Mouse (Mus musculus) MN1 (cell line): ENCODE results near the gene Adamts16.

Source experiments
- DNase-seq: peaks from one replicate; pipeline ENCODE4 v3.0.0-alpha.2; 2016; ENCODE audit warnings: low spot score

Gene Adamts16

DNA sequence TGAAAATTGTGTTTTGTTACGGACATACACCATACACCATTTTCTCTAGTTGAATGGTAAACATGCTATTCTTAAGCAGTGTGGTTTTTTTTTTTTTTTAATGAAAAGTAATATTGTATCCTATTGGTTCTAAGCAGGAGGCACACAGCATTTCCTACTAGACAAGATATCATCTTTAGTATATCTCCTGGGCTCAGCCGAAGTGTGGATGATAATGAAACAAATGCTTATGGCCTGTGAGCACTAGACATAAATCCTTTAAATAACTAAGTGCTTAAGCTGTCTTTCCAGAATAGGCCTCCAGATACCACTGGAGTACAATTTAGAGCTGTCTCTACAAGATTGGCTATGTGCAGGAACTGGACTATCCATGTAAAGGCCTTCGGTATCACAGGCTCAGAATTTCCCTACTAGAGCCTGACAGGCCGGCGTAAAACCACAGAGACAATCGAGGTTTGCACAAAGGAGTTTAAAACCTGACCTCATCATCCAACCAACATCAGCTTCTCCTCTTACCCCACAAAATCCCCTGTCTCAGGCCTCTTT lies 8.9 kb downstream of the Adamts16 start:
- no peak for DNase-seq

DNA sequence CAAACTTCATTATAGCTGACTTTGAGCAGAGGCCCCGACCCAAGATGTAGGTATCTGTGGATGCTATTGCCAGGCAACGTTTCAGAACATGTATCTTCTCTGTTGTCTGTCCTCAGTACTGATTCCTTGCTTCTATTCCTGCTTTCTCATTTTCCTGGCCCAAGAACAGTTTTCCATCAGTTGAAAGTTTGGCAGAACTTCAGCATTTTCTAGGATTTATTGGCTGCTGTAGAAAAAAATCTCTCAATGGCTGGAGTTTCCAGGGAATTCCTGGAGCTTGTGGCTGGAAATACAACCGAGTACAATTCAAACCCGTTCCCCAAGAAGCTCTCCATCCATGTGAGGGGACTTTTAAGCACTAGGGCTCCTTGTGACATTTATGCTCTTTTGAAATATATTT lies 10.6 kb downstream of the Adamts16 start:
- no peak for DNase-seq

DNA sequence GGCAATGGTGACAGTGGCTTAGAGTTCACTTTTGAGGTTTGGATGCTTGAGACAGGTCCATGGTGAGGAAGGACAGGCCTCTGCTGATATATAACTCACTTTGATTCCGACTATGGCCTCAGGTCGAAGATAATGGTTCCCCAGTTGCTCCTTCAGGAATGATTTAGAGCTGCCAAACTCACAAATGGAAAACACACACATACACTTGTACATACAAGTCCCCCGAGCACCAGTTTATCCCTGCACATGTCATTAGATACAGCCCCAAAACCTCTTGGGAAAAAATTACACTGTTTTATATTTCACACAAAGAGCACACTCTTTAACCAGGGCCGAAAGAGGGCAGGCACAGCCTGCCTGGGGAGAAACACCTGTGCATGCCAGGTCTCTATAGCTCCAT lies 14.1 kb downstream of the Adamts16 start:
- no peak for DNase-seq

DNA sequence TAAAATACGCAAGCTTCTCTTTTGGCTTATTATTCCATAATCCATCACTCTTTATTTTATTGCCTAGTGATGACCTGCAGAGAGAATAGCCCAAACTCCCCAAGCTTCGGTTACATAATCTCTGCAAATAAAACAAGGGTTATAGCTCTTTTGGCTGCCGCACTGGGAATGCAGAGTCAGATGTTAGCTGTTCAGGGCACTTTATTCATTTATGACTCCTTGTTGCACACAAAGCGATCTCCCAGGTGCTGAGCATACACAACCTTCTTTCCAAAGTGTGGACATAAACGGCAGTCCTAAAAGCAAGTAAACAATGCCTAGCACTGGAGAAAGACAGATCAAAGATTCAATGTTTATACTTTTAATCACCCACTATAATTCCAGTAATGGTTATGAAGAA lies 16.3 kb downstream of the Adamts16 start:
- DNase-seq = no peak

DNA sequence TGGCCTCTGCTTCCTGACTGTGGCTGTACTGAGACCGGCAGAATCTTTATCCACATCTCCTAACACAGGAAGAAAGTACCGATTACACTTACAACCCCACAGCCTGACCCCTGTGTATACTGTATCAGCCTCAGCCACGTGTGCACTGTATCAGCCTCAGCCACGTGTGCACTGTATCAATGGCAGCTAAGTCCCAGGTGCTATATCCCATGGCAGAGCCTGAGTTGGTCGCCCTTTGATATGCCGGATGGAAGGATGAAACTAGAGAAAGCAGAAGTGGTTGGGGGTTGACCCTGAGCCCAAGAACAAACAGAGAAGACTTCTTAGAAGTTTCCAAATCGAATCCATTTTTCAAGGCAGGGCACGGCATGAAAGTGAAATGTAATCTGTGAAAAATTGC lies 17.9 kb downstream of the Adamts16 start:
- DNase-seq = no peak

DNA sequence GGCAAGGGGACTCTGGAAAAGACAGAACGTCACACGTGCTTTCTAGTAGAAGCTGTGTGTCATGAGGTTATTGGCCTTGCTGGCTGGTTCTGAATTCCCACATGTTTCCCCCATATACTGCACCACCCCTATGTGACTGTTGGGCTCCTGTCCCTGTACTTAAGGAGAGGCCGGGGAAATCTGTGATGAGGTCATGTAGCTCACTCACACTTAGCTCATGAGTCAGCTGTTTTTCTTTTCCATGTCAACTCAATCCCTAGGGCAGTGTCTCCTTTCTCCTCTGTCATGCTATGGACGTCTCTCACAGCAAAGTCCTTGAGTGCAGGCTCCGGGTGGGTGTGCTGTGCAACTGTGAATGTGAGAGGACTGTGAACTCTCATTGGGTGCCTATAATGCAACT lies 22.6 kb downstream of the Adamts16 start:
- DNase-seq = no peak

DNA sequence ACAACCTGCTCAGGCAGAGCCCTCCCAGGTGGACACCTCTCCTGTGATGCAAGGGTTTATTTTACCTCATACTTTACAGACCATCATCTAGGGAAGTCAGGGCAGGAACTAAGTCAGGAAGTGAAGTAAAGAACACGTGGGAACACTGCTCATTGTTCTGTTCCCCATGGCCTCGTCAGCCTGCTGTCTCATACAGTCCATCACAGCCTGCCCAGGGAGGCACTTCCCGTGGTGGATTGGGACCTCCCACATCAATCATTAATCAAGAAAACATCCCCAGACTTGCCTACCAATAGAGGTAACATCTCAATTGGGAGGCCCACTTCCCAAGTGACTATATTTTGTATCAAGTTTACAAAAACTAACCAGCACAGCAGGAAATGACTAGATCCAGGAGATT lies 27.2 kb downstream of the Adamts16 start:
- DNase-seq = no peak

DNA sequence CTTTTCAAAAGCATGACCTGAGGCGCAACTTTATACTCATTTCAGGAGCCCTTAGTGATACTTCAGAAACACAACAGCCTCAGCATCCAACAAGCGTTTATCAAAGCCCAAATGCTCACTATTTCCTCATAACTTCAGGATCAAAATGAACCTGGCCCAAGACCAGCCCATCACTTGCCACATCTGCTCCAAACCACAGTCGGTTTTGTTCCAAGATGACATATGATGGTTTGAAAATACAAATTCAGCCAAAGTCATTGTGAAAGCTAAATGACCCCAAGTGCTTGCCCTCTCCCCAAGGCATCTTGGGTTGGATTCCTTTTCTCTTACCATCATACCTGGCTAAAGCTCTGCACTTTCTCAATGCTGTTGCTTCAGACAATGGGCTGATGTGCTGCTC lies 36.1 kb downstream of the Adamts16 start:
- no peak for DNase-seq

DNA sequence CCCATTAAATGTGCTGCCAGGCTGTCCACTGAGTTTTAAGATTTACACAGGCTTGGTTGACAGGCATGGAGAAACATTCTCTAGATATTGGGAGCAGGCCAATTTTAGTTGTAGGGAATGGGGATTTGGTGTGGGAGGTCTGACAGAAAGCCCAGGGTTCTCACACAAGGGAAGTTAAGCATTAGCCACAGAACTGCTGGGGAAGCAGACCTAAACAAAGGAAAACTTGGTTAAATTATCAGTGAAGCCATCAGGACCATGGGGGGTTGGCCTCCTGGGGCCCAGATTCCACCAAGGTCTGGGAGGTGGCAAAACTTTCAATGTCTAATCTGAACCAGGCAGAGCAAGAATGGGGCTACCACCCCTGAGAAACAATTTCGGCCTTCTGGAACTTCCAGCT lies 38.8 kb downstream of the Adamts16 start:
- no peak for DNase-seq

DNA sequence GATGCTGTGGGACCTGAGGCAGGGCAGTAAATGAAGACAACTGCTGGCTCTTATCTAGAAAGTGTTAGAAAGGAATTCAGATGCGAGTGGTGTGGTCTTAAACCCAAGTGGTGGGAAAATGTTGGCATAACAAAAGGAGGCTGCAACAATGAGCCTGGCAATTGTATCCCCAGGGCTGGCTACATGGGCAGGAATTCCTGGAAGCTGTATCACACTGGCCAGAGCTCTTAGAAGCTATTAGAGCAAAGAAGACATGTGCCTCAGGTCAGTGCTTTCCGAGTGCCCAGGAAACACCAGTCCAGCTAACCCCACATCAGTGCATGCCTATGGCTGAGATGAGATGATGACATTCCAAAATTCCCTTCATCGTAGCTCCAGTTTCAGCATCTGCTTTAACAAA lies 42.3 kb downstream of the Adamts16 start:
- DNase-seq = no peak

DNA sequence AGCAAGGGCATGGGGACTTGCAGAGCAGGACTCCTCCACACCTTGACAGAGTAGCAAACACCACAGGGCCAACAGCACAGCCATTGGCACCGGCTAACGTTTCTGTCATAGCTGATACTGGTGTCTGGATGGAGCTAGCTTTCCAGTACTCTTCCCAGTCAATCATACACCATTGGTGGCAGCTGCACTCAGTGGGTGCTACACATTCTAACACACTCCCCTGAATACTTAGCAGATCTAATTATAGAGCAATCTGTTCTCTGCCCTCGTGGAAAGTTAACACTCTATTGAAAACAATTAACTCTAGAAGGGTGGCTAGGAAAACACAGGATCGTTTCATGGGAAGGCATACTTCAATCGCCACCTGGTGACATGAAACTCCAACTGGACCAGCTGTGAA lies 43.2 kb downstream of the Adamts16 start:
- no peak for DNase-seq

DNA sequence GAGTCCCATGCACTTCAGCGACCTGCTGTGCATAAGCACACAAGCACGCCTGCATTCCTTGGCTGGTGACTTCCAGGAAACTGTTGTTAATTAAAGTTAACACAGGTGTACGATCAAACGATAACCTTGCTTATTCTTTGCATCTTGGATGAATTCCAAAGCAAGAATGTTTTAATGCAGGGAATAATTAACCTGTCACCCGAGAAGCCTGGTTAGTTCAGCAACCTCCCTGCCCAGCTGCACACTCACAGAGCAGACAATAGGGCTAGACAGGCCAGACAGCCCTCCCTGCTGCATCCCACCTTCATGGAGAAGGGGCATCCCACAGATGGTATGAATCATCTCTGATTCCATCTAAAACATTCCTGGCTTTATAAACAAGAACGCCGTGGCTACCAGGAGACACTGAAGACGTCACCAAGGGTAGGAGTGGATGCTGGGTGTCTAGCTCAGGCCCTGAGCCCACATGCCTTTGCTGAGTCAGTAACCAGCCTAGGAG lies 47.5 kb downstream of the Adamts16 start:
- DNase-seq = no peak

DNA sequence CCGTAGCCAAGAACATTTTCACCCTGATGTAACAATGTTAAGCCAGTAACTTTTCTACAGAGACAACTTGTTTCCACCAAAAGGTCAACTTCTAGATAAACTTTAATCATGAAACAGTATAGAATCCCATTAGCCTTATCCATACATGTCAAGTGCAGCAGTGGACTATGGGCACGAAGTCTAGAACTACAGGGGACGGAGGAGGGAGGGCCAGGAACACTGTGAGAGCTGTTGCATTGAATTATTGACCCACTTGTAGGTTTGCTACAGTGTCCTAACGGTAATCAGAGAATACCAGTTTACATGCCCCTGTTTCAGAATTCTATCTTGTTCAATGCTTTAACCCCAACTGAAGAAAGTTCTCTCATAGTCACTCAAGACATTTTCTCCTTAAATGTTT lies 48.0 kb downstream of the Adamts16 start:
- no peak for DNase-seq

DNA sequence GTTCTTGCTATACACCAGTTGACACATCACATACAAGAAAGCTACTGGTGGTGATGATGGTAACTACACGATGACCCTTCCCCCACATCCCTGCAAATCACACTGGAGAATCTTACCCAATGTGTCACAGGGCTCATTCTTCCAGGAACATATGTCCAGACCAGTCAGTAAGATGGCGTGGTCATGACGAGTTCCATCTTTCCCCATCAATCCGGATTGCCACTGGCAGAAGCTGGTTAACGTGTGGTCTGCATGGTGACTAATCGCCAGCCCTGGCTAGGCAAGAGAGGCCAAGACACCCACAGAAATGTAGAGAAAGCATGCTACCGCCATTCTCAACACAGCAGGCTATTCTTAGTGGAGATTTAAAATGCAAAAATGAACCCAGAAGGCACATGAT lies 48.7 kb downstream of the Adamts16 start:
- no peak for DNase-seq

DNA sequence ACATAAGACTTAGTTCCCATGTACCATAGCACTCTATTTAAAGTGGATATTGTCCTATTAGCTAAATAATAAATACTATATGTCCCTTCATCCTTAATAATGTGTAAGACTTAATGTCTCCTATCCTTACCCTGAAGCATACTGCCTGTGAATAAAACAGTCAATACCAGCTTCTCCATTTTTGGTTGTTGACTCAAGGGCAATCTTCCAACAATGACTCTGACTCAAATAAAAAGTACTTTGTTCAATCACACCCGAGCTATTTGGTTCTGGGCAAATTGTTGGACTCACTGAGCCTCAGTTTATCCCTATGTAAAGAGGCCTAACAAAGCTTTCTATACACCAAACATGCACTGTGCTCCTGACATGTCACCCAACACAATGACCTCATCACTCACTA lies 51.8 kb downstream of the Adamts16 start:
- no peak for DNase-seq

DNA sequence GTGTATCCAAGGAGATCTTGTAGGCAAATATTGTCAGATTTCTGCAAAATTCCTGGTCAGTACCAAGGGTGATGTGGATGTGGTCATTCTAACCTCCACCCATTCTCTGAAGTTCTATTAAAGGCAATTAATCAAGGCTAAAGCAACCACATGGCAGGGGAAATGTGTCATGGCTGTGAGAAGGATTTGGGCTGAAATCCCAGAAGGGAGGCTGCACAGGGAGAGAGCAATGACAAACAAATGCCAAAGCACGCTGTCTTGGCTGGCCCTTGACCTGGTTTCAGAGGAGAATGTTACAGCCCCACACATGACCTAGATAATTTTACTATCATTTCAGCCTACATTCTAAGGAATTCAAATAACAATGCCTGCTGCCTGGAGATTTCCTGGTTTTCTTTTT lies 52.6 kb downstream of the Adamts16 start:
- no peak for DNase-seq

DNA sequence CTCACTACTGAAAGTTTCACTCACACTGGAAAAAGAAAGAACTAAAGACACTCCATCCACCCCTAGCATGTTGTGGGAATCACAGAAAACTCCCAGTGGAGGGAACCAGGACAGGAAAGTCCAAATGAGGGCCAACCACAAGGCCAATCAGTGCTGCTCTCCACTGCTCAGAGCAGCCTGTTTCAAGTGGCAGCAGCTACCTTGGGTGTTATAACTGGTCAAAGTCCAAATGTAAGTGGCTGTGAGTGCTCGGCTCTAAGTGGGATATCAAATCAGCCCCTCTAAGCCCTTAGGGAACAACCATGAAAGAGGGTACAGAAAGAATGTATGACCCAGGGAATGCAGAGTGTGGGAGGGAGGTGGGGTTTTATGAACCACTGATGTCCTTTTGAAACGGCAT lies 56.5 kb downstream of the Adamts16 start:
- no peak for DNase-seq

DNA sequence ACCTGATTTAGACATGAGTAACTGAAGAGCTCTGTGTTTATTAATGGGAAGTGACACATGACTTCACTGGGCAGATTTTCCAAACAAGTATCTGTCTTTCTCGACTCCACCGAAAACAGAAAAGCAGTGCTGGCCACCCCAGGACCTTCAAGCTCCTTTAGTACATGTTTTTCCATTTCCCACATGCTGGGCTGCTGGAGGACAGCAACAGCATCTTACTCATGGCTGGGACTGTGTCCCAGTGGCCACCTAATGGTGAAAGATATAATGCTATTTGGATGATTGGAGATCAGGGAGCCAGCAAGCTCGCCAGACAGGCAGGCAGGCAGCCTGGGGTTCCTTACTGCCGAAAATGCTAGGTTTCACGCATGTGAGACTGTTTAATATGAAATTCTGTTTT lies 57.5 kb downstream of the Adamts16 start:
- no peak for DNase-seq

DNA sequence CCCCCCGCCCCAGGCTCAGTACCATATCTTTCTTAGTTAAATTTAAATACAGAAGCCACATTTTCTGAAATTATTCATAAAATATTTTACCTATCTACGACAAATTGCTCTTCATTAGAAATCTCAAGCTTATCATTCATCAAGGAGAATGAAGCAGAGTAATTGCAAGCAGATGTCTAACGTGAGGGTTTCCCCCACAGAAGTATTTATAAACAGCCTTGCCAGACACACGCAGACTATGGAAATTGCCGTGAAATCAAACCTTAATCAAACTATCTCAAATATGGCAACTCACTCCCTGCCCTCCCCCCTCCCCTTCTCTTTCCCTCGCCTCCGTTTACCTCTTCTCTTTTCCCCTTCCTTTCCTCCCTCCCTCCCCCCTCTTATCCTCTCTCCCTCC lies 61.8 kb downstream of the Adamts16 start:
- DNase-seq = no peak

DNA sequence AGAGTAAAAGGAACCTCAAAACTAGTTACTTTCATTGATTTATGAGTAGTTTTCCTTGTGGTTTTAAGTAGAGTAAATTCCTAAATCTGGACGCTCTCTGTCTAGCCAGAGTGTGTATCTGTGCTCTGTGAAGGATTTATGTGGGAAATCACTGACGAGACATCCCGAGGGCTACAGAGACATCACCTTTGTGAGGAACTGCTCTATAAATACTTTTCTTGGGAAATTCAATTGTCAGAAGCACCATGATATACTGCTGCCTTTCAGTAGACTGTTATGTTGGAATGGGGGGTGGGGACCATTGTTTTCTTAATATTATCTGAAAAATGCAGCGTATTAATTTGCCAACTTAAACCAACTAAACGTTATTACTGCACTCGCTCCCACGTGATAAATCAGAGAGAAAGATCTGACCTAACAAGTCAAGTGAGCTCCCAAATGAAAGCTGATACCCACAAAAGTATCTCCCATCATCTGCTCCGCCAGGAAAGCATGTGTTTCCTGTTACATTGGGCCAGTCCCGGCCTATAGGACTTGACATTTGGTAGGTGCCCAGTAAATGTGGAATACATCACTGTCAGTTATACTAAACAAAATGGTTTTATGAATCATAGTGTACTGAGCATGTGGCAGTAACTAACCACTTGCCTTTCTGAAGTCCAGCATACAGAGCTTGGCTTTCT lies 62.6 kb downstream of the Adamts16 start:
- no peak for DNase-seq

DNA sequence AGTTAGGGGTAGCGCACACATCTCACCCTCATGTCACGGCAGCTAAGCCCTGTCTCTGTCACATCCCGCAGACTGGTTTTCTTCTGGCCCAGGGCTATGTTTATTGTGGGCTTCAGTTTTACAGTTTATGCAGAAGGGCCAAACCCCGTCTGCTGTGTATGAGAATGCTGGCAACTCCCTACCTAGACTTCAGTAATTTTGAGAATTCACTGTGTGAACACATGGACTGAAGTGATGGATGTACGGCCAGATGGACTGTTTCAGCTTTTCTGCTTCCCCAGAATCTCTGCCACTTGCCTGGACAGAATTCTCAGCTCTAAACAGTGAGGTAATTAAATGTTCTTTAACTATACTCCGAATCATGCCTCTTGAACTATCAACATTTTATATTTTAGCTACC lies 70.5 kb downstream of the Adamts16 start:
- no peak for DNase-seq

DNA sequence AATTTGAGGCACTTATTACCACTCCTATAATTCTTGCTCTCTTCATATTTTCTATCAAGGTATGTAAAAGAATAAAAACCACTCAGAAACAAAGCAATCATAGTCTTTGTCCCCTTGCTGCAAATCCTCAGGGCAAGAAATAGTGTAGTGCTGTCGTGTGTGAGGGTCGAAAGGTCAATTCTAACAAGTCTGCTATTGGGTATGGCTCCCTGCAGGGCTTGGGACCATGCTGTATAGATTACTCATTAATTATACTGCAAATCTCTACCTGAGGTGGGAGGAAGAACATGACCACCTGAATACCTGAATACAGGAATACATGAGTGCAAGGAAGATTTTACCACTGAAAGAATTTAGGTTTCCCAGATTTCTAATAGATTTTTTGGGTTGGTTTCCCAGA lies 72.5 kb downstream of the Adamts16 start:
- DNase-seq = no peak

DNA sequence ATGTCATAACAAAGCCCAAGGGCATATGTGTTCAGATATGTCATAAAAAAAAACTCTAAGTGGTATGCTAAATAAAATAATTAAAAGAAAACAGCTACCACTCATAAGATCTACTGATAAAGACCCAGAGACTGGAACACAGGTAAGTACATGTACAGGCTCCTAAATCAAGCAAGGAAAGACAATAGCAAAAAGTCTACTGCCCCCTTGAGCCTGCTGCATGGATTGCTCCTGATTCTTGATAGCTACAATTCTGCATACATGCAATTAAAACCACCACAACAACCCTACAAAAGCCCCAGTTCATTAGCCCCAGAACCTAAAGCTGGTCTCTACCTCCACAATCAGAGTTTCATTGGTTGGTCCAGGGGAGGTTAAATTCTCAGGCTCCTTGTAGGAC lies 74.1 kb downstream of the Adamts16 start:
- DNase-seq = no peak

DNA sequence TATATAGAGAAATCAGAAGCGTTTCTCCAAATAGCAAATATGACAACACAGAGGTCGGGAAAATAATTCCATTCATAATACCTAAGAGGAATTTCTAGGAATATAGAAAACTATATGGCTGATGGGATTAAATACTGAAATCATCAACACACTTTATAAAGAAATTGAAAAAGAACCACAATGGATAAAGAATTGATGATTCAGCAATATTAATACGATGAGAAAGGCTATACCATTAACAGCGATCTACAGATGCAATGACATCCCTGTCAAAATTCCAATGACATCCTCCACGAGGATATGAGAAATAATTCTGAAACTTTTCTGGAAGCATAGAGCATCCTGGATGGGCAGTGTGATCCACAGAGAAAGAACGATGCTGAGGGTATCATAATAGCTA lies 76.9 kb downstream of the Adamts16 start:
- no peak for DNase-seq
